Mouse (Mus musculus) layer of hippocampus, adult 18-20 months (tissue): Measurements from ENCODE around the gene Mettl9. TPM values are rescaled to one million over a fixed set of nuclear protein-coding genes. Genes with fewer than 3 reads are reported as not detected.

Source experiments
- DNase-seq, 2 experiments: peaks; one replicate each; pipeline ENCODE4 v3.0.0; 2022; ENCODE audit warnings: low spot score in 2 of 2
- total RNA-seq, 2 experiments: library from RNA; stranded (reverse); gene quantifications; 2 replicates each; pipeline ENCODE4 v1.2.3; 2021

The Mettl9 gene
- total RNA-seq, 2 experiments from 2014 or later, result 75.6 to 82.8 TPM

DNA sequence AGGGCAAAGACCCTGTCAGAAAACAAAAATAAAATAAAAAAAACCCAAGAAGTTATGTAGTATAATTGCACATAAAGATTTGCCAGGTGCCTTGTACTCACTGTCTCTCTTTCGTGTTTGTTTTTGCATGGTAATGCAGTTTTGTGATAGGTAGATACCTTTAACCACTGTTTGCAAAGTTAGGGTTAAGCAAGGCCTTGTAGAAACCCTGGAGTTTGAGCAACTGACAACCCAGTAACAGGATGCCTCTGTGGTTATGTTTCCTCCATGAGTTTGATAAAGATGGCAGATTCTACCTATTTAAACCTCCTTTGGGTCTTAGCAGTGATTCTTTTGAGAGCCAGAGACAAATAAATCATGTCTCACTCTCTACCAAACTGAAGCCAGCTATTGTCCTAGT is 9.3 kb downstream of the Mettl9 start:
- no peak for DNase-seq

DNA sequence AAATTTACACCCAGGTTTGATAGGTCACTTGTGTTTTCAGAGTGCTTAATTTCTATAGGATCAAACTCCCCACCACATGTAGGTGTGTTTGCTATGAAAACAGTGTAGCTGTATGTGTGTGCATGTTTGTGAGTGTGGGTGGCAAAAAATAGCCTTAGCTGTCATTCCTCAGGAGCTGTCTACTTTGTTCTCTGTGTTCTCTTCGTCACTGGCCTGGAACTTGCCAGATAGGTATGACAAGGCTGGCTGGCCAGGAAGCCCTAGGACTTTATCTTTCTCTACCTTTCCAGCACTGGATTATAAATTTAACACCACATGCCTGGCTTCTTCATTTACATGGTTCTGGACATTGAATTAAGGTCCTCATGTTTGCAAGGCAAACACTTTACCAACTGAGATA is 10.0 kb downstream of the Mettl9 start:
- DNase-seq, result no peak

DNA sequence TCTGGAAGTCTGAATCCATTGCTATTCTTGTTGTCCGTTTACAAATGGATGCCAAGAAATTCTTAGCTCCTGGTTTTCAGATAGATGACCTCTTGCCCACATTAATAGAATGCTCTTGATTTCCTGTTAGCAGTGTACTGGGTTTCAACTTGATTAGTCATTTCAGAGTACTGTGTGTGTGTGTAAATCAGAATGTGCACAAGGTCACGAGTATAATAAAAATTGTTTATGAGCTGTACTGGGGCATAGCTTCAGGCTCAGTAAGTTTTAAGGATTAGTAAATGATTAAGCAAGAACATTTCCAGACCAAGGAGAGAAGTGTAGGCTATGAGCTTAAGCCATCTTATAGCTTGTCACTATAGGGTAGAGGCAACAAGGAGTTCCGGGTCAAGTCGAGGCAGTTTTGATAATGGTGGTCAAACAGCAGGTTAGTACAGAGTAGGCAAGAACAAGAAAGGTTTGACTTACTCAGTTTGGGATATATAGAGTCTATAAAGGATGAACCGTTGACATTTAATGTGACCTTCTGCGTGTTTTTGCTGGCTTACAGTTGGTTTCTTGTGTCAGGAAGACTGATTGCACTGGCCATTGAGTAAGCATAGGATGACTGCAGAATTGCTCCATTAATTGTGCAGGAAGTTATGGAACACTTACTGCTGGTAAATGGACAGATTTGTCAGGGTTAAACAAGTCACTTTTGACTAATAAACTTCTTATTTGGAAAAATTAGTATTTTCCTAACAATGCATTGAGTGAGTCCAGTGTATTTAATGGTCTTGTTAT is 11.6 kb downstream of the Mettl9 start:
- DNase-seq, result no peak

DNA sequence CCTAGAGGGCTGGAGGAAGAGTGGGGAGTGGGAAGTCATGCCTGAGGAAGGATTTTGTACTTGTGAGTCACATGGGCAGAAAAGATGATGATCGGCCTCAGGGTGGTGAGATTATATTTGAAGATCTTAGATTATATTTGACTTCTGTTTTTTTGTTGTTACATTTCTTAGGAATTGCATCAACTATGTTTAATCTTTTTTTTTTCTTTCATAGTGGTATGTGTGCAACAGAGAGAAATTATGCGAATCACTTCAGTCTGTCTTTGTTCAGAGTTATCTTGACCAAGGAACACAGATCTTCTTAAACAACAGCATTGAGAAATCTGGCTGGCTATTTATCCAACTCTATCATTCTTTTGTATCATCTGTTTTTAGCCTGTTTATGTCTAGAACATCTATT is 13.4 kb downstream of the Mettl9 start:
- DNase-seq, result no peak

DNA sequence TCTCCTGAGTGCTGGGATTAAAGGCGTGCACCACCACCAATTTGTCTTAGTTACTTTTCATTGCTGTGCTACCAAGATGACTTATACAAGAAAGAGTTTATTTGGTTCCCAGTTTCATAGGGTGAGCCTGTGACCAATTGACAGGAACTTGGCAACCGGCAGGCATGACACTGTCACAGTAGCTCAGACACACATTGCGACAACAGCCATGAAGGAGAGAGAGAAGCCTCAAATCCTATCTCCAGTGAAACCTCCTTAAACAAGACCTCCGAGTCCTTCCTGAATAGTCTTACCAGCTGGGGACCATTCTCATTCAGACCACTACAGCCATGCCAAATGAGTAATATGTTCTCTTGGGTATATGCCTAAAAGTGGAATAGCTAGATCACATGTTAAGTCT is 18.8 kb downstream of the Mettl9 start:
- DNase-seq, result no peak

DNA sequence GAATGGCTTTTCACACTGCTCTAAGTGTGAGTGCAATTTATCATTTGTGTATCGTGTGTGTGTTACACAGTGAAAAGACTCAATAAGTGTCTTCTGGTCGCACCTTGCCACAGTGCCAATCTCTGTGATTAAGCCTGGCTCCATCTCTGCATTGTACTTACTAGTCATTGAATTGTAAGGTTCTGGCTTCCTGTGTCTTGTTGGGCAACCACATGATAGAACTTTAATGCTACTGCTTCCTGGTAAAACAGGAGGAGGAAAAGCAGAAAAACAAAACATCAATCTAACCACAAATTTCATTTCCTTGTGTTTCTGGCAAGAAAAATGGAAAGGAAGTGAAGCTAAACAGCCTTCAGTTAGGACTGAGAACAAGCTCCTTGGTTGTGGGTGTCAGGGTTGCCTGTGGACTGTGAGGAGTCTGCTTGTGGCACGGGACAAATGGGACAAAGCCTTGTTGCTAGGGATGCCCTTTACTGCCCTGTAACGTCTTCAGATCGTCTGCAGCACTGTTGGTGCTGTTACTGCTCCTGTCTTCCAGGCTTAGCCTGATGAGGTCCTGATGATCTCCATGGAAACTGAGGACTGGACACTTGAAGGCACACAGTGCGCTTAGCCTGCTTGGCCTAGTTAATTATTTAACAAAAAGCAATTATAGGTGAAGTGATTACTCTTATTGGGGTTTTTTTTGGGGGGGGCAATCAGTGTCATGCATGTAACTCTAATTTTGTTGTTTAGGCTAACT is 25.4 kb downstream of the Mettl9 start:
- no peak for DNase-seq

DNA sequence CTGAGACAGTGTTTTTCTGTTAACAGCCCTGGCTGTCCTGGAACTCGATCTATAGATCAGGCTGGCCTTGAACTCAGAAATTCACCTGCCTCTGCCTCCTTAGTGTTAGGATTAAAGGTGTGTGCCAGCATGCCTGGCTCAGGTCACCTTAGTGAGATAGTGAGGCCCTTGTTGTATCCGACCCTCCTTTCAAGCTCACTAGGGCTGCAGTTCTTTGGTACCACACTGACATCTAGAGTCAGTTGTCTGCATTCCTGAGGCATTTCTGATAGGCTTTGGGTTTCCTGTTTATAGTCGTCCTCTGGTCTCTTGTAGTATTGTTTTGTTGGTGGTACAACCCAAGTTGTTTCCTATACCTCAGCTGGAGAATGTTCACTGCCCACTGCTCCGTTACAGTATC is 30.1 kb downstream of the Mettl9 start:
- peak in 1 of 2 experiments; percentile 38 for DNase-seq

DNA sequence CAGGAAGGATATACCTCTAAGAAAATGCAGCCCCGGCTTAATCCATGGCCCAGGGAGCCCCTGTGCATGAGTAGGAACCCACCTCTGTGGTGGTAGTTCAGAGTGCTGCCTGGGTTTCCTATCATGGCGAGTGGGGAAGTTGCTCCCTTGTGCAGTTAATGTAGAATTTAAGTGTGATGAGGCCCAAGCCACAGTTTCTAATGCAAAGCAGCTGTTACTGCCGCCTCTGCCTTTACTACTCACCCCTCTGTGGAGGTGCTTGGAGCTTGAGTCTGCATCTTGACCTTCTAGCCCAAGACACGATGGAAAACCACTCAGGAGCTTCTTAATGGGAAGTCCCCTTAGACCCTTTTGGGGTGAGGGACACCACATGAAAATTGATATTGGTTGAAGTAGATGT is 37.0 kb downstream of the Mettl9 start:
- no peak for DNase-seq

DNA sequence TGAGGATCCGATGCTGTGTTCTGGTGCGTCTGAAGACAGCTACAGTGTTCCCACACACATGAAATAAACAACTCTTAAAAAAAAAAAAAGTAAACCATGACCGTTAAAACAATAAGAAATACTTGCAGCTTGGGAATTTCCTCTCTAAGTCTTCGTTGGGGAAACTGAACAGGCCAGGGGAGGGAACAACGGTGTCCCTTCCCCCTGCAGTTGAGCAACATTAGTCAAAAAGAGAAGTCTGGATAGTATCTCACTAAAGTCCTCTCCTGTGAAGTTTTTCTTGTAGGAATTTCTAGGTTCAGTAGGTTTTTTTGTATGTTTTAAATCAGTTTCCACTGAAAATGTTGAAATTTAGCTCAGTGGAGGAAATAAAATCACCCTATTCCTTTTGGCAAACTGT is 38.3 kb downstream of the Mettl9 start:
- no peak for DNase-seq

DNA sequence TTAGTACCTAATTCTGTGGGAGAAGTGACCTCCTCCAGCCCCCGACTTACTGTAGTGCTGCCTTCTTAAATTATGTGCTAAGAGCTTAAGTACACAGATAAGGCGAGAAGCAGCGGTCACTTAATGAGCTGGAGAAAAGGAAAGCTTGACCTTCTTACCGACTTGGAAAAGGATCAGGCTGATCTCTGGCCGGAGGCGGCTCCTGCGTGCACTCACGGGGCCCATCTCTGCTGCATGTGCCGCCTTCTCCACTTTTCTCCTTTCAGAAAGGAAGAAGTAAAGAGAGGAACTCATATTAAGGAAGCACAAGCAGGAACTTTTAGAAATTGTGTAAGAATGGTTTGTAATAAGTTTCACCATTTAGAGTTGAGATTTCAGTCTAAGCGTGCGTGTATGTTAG is 40.0 kb downstream of the Mettl9 start, which contains the start of gene Igsf6:
Gene Igsf6, minus strand, starts transcription at position 292 of the 400 bp plus-strand sequence.
- DNase-seq, result no peak

DNA sequence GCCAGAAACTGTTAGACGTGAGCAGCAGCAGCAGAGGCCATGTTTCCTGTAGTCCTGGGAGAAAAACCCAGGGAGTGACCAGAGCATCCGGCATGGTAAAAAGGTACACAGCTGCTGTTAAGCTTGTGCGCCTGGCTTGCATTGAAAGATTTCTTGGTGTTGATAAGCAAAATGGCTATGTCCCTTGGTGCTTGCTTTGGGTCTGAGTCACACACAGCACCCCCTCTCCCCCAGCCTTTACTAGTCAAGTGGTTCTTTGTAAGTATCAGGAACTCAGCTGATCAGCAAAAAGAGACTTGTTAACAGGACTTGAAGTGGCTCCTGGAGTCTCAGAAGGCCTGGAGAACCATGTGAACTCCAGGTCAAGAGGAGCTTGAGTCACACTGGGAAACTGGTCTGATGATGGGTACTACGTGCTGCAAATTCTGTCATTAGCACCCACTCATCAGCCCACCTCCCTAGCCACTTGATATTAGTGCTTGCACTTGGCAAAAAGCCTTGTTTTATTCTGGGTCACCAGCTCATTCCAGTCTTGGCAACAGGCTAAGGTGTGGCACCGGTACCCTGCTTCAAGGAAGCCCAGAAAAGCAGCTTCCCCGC is 40.7 kb downstream of the Mettl9 start:
- no peak for DNase-seq

DNA sequence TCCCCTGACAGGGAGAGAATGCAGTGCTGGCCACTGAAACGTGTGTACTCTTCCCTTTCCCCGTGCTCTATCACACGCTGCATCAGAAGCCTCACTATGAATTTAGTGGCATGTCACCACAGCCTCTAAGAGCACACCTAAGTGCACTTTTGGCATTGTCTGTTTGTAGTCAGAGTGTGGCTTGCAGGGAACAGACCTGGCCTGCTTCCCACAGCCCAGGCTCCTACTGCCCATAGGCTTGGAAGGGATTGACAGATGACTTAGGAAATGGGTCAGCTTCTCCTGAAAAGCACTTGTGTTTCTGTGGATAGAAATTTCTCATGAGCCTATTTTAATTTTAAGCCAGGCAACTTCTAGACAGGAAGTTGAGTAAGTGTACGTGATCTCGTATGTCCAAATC is 41.2 kb downstream of the Mettl9 start:
- DNase-seq, result no peak

DNA sequence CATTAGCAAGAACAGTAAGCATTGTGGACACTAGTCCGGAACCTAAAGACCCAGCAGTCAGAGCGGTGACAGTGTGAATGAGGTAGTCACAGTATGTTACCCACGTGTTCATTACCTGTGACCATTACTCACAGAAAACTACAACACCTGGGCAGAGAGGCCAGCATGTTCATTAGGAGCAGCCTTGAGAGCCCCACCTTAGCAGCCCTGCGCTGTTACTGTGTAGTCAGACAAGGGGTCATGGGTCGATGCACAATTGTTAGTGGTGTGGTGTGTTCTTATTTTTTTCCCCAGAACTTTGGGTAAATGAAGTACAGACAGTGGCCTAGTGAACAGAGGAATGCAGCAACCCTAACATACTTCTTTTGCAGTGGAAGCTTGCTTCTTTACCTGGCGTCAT is 43.1 kb downstream of the Mettl9 start:
- no peak for DNase-seq

DNA sequence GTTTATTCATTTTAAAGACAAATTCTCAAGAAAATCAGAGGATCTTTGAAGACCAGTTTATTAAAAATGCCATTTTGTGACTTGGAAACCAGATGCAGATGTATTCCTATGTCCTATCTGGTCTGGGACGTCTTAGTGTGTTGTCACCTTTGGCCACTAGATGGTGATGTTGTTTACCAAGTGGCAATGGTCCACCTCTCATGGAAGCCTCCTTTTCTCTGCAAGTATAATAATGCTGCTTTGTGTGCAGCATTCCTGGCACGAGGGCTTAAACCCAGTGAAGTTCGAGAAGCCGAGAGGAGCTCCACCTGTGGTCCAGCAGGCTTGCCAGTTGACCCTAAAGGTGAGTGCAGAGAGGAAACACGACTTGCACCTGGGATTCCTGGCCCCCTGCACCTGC is 43.6 kb downstream of the Mettl9 start:
- peak in 1 of 2 experiments; percentile 90 for DNase-seq

DNA sequence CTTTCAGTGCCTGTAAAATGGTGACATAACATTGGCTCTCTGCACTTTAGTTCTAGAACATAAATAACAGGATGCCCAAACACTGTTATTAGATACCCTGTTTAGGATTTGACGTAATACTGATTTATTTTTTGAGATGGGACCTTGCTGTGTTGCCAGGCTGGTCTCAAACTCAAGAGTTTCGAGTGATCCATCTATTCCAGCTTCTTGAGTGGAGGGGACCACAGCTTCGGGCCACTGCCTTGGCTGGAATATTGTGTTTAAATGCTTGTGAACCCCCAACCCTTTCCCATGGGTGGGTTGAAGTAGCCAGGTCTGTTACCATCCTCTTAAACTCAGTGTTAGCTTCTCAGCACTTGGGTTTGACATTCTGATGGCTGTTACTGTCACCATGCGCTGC is 47.1 kb downstream of the Mettl9 start, which contains the start of gene Otoa:
Gene Otoa, plus strand, starts transcription at position 301 of the 400 bp plus-strand sequence.
- no peak for DNase-seq

DNA sequence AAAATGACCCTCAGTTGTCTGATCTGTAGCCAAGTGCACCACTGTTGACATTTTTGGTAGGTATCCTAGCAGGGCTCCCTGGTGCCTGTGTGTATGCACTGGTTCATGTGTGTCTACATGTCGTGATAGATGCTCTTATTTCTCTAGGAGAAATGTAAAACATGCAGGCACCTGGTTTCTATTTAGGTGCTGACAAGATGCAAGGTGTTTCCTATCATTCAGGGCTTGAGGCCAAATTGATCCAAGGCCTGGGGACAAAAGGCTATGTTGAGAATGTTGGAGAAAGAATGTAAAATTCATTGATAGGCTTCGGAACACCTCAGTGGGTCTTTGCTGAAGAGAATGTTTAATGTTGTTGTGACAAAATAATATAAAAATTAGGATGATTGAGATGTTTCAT is 47.6 kb downstream of the Mettl9 start:
- no peak for DNase-seq

DNA sequence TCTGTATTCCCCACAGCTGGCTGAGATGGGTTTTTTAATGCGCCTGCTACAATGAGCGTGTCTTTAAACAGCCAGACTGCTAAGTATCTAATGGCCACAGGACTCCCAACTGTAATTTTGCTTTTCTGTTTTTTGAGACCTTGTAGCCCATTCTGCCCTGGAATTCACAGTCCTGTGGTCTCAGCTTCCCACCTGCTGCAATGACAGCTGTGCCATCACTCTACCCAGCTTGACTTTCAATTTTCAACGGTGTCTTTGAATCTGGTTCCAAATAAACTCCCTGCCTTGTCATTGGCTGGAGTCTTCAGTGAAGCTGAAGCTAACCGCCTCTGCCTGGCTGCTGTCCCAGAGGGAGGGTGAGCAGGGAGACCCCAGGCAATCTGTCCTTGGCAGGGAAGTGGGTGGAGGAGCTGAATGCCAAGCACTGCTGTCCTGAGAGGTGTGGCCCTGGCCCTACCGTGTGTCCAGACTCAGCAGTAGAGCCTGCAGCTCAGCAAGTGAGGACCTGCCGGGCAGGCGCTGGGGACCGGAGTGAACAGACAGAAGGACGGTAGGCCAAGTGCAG is 48.8 kb downstream of the Mettl9 start:
- DNase-seq, result no peak

DNA sequence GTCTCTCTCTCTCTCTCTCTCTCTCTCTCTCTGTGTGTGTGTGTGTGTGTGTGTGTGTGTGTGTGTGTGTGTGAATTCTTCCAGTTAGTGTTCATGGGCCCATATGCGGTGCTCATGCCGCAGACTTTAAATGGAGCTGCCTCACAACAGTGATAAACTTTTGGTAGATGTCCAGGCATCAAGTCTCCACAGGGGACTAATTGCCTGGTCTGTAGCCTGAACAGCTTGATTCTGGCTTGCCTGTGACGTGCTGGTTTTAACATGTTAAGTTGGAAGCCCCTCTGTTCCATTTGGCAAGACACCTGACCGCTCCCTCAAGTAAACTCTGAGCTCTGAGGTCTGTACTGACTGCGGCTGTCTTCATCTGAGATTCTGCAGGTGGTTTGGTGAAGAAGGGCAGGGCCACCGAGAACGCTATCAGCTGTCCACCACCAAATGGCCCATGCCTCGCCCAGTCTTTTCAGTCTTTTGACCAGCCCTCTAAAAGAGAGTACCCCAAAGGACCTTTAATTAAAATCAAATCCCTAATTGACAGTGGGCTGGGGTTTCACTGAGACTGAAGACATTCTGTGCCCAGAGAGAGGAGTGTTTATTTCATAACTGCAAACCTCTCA is 50.7 kb downstream of the Mettl9 start:
- no peak for DNase-seq

DNA sequence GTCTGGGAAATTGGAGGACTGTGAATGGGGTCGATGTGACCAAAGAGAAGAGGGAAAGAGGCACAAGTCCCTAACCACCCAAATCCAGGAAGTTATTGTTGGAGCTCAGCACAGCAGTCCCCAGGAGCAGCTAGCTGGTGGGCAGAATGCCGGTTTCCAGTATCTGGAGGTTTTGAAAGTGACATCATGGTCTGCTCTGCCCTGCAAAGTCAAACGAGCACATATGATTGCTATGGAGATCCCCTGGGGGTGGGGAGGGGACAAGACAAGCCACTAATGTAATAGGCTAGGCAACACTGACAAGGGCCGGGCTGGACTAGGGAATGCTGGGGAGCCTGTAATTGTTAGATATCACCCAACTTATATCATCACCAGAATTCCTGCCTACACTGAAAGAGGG is 51.3 kb downstream of the Mettl9 start:
- DNase-seq, result no peak

DNA sequence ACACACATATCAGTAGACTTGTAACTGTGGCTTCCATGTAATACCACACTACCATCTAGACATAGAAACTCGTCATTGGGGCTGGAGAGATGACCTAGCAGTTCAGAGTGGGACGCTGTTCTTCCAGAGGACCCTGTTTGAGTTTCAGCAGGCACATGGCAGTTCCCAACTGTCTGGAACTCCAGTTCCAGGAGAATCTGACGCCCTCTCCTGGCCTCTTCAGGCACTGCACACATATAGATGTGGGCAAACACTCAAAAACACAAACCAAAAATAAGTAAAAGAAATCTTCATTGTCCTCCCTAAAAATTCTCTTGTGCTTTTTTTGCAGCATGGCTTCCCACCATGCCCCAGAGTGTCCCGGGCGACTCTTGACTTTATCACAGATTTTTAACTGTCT is 54.5 kb downstream of the Mettl9 start:
- DNase-seq, result no peak

DNA sequence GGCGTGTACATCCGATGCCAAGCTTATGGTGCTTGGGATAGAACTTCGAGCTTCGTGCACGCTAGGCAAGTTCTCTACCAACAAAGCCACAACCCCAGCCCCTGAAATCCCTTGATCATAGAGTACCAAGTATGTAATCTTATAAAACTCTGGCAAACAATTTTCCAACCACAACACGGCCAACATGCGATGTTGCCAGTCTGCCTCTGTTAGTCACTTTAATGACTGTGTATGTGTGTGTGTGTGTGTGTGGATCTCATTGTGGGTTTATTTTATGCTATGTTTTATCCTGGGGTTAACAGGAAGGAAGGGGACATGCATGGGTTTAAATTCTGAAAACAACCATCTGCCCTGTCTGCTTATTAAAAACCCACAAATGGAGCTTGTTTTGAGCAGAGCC is 56.5 kb downstream of the Mettl9 start:
- no peak for DNase-seq
